Mouse (Mus musculus) E14TG2a.4 (cell line): Measurements from ENCODE around the gene Tpm3.

ENCODE experiments used
- CTCF ChIP-seq: conservative IDR thresholded peaks from 2 replicates; pipeline ENCODE4 v1.5.1; 2014; ENCODE audit warnings: low read length
- NANOG ChIP-seq: IDR thresholded peaks from 2 replicates; pipeline ENCODE4 v1.6.1; 2014; ENCODE audit warnings: borderline replicate concordance, low read length, mixed read lengths

GRCm38 (mm10) chr3:90146651-90147050, 74.2 kb downstream of the Tpm3 start:
- no peak for TF ChIP-seq CTCF
- no peak for TF ChIP-seq NANOG
